Mouse (Mus musculus): Measurements from ENCODE around the gene Bmp2k. TPM values are rescaled to one million over a fixed set of nuclear protein-coding genes. Genes with fewer than 3 reads are reported as not detected.

The Bmp2k gene
- polyA plus RNA-seq, 1 experiment from 2014 or later, result 6.6 TPM

DNA sequence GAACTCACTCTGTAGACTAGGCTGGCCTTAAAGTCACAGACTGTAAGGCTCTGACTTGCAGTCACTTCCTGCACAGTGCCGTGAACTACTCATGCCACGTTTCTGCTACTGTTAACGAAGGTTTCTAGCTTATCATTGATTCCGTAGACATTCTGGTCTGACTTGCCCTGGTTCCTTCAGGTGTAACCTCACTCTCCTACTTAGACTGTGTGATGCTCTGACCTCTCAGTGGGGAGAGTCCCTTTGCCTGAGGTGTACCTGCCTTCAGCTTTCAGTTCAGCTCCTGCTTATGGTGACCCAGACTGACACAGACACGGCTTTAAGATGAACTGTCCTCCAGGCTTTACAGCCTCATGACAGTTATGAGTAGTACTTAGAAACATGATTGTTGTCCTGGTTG is 56.7 kb downstream of the Bmp2k start:
- Histone ChIP-seq H3K27ac (ENCODE audit: low read length) (no peak overlapping the region), H3K27me3 (ENCODE audit: control insufficient read depth, insufficient read depth, low read length) (no peaks in the 10 kb centered on the region), H3K36me3 (ENCODE audit: control insufficient read depth, insufficient read depth) (peaks cover 9% of the 10 kb centered on the region; the same call in 1 of the 2 replicates), H3K4me3 (ENCODE audit: low read length) (no peak overlapping the region), H3K9me3 (replicated peaks; ENCODE audit: control insufficient read depth, low read length) (no peaks in the 10 kb centered on the region), H3K9ac (ENCODE audit: low read length) (no peak overlapping the region), H3K4me1 (ENCODE audit: control insufficient read depth, insufficient read depth, low read length) (no peaks in the 10 kb centered on the region; the same call in 1 of the 2 replicates), H3K4me2 (ENCODE audit: low read depth, low read length) (no peak overlapping the region)
- 86% methylated on average over 5 of the region's 5 CpGs for WGBS
- no peak for ATAC-seq (replicated peaks; ENCODE audit: extremely low read depth, insufficient read depth, low FRiP score)

DNA sequence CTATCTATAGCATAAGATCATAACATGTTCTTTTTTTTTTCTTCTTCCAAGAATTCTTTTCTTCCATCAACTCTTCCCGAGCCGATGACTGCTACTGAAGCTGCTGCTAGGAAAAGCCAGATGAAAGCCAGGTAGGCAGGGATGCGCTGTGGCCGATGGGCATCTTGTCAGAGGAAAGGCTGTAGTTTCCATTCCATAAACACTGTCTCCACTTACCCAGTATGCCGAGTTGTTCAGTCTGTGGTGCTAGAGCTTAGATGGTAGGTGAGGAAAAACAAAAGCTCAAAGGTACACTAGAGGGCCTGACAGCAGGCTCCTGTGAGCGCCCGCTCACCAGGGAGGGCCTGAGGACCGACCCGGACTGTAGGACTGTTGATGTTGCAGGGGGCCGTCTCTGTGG is 57.3 kb downstream of the Bmp2k start:
- H3K4me3 ChIP-seq (ENCODE audit: low read length), result no peak overlapping the region
- H3K4me1 ChIP-seq (ENCODE audit: control insufficient read depth, insufficient read depth, low read length), result no peaks in the 10 kb centered on the region; the same call in 1 of the 2 replicates
- 81% methylated on average over 10 of the region's 10 CpGs for WGBS
- ATAC-seq (replicated peaks; ENCODE audit: extremely low read depth, insufficient read depth, low FRiP score), result no peak
- H3K4me2 ChIP-seq (ENCODE audit: low read depth, low read length), result no peak overlapping the region
- peaks cover 9% of the 10 kb centered on the region; the same call in 1 of the 2 replicates for H3K36me3 ChIP-seq (ENCODE audit: control insufficient read depth, insufficient read depth)
- no peak overlapping the region for H3K9ac ChIP-seq (ENCODE audit: low read length)
- H3K9me3 ChIP-seq (replicated peaks; ENCODE audit: control insufficient read depth, low read length), result no peaks in the 10 kb centered on the region
- H3K27me3 ChIP-seq (ENCODE audit: control insufficient read depth, insufficient read depth, low read length), result no peaks in the 10 kb centered on the region
- no peak overlapping the region for H3K27ac ChIP-seq (ENCODE audit: low read length)

DNA sequence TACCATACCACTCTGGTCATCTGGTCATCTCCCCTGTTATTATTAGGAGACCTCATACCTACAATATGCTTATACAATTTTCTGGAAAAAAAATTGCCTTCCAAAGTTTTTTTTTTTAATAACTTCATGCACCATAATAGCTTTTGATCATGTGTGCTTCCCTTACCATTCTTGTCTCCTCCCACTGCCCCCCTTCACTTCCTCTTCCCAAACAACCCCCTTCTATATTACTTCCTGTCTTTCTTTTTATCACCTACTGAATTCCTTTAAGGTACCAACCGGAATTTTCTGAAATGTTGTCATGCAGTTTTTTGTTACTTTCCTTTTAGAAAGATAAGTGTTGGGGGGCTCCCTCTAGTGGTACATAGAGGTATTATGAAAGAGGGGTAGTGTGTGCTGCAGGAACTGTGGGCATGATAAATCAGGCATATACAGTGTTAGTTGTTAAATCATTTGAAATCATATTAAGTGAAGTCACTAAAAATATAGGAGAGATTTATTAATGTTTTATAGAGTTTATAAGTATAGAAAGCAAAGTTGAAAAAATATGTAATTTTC is 58.1 kb downstream of the Bmp2k start:
- Histone ChIP-seq H3K4me2 (ENCODE audit: low read depth, low read length) (no peak overlapping the region), H3K36me3 (ENCODE audit: control insufficient read depth, insufficient read depth) (peaks cover 9% of the 10 kb centered on the region; the same call in 1 of the 2 replicates), H3K9ac (ENCODE audit: low read length) (no peak overlapping the region), H3K27me3 (ENCODE audit: control insufficient read depth, insufficient read depth, low read length) (no peaks in the 10 kb centered on the region), H3K9me3 (replicated peaks; ENCODE audit: control insufficient read depth, low read length) (no peaks in the 10 kb centered on the region), H3K4me3 (ENCODE audit: low read length) (no peak overlapping the region), H3K4me1 (ENCODE audit: control insufficient read depth, insufficient read depth, low read length) (no peaks in the 10 kb centered on the region), H3K27ac (ENCODE audit: low read length) (no peak overlapping the region)
- 10% methylated on average over 1 of the region's 1 CpGs for WGBS
- ATAC-seq (replicated peaks; ENCODE audit: extremely low read depth, insufficient read depth, low FRiP score), result no peak

DNA sequence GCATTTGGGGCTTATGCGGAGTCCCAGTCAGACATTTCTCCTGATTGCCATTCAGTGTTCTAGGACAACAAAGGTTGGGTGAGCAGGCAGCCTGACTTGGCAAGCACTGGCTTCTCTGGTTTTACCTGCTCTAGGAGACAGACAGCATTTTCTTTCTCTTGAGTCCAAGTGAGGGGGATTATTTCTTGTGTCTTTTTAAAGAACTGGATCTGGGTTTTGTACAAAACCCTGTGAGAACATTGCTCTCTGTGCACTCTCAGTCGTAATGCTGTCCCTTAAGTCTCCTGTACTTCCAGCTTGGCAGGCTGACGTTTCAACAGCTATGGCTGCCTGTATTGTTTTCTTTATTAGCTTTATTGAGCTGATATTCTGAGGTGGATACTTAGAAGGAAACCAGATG is 58.9 kb downstream of the Bmp2k start:
- Histone ChIP-seq H3K27ac (ENCODE audit: low read length) (no peak overlapping the region), H3K36me3 (ENCODE audit: control insufficient read depth, insufficient read depth) (peaks cover 9% of the 10 kb centered on the region; the same call in 1 of the 2 replicates), H3K4me2 (ENCODE audit: low read depth, low read length) (no peak overlapping the region), H3K4me1 (ENCODE audit: control insufficient read depth, insufficient read depth, low read length) (0 out of 2 replicates have a peak, but pooled peaks cover 2% of the 10 kb centered on the region), H3K9me3 (replicated peaks; ENCODE audit: control insufficient read depth, low read length) (no peaks in the 10 kb centered on the region), H3K9ac (ENCODE audit: low read length) (no peak overlapping the region), H3K4me3 (ENCODE audit: low read length) (no peak overlapping the region), H3K27me3 (ENCODE audit: control insufficient read depth, insufficient read depth, low read length) (no peaks in the 10 kb centered on the region)
- ATAC-seq (replicated peaks; ENCODE audit: extremely low read depth, insufficient read depth, low FRiP score), result no peak
- WGBS, result 90% methylated on average over 3 of the region's 3 CpGs

DNA sequence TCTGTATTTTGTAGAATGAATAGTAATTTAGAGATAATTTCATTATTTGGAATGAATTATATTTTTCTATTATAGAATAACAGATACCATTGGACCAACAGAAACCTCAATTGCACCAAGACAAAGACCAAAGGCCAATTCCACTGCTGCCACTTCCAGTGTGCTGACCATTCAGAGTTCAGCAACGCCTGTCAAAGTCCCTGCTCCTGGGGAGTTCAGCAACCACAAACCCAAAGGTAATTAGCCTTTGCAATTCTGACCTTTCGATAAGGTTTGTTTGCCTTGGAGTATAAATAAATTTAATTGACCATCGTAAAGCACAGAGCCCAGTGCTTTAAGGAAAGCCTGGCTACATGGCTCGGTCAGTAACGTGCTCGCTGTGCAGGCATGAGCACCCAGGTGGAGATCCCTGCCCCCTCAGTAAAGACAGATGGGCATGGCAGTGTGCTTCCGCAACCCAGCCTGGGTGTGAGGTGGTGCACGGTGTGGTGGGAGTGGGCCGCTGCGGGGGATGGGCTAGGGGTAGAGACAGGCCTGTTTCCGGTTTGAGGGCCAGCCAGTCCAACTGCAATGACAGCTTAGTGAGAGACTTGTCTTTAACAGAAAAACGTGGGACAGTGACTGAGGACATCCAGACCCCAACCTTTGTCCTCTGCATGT is 59.4 kb downstream of the Bmp2k start:
- H3K9ac ChIP-seq (ENCODE audit: low read length), result no peak overlapping the region
- WGBS, result 81% methylated on average over 12 of the region's 12 CpGs
- H3K4me3 ChIP-seq (ENCODE audit: low read length), result no peak overlapping the region
- no peaks in the 10 kb centered on the region for H3K27me3 ChIP-seq (ENCODE audit: control insufficient read depth, insufficient read depth, low read length)
- H3K27ac ChIP-seq (ENCODE audit: low read length), result no peak overlapping the region
- no peak overlapping the region for H3K4me2 ChIP-seq (ENCODE audit: low read depth, low read length)
- no peak for ATAC-seq (replicated peaks; ENCODE audit: extremely low read depth, insufficient read depth, low FRiP score)
- H3K9me3 ChIP-seq (replicated peaks; ENCODE audit: control insufficient read depth, low read length), result no peaks in the 10 kb centered on the region
- 0 out of 2 replicates have a peak, but pooled peaks cover 2% of the 10 kb centered on the region for H3K4me1 ChIP-seq (ENCODE audit: control insufficient read depth, insufficient read depth, low read length)
- peaks cover 9% of the 10 kb centered on the region; the same call in 1 of the 2 replicates for H3K36me3 ChIP-seq (ENCODE audit: control insufficient read depth, insufficient read depth)

DNA sequence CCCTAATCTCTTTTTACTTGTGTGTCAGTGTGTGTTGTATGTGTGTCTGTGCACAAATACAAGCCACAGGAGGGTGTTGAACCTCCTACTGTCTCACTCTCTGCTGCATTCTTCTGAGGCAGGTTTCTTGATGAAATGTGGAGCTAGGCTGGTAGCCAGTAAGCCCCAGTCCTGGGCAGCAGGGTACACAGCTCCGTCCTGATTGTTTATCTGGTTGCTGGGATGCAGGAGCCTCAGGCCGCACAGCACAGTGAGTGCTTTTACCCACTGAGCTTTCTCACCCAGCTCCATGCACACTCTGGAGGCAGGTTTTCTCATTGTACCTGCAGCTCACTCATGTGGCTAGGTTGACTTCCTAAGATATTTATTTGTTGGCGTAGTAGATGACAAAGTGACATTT is 63.4 kb downstream of the Bmp2k start:
- Histone ChIP-seq H3K36me3 (ENCODE audit: control insufficient read depth, insufficient read depth) (peaks cover 15% of the 10 kb centered on the region), H3K4me3 (ENCODE audit: low read length) (no peak overlapping the region), H3K9ac (ENCODE audit: low read length) (no peak overlapping the region), H3K4me2 (ENCODE audit: low read depth, low read length) (no peak overlapping the region), H3K4me1 (ENCODE audit: control insufficient read depth, insufficient read depth, low read length) (peaks cover 4% of the 10 kb centered on the region; the same call in 1 of the 2 replicates), H3K27ac (ENCODE audit: low read length) (no peak overlapping the region), H3K9me3 (replicated peaks; ENCODE audit: control insufficient read depth, low read length) (no peaks in the 10 kb centered on the region), H3K27me3 (ENCODE audit: control insufficient read depth, insufficient read depth, low read length) (no peaks in the 10 kb centered on the region)
- WGBS, result 45% methylated on average over 3 of the region's 3 CpGs
- no peak for ATAC-seq (replicated peaks; ENCODE audit: extremely low read depth, insufficient read depth, low FRiP score)

DNA sequence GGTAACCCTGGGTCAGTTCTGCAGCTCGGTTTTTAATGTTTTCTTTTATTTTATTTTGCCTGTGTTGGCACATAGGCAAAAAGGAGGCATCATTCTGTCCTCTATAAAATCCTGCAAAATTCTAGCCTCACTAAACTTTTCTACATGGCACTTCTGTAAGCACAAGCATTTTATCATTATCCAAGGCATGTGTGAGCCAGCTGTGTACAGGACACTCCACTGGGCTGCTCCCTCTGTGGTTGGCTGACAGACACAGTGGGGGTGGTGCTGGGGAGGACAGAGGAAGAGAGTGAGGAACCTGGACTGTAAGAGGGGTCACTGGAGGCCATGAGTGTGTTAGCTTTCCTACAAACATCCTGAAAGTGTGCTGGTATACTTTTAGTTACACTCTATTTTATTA is 64.6 kb downstream of the Bmp2k start:
- Histone ChIP-seq H3K9ac (ENCODE audit: low read length) (no peak overlapping the region), H3K27me3 (ENCODE audit: control insufficient read depth, insufficient read depth, low read length) (no peaks in the 10 kb centered on the region), H3K27ac (ENCODE audit: low read length) (no peak overlapping the region), H3K4me3 (ENCODE audit: low read length) (no peak overlapping the region), H3K4me1 (ENCODE audit: control insufficient read depth, insufficient read depth, low read length) (peaks cover 4% of the 10 kb centered on the region; the same call in 1 of the 2 replicates), H3K4me2 (ENCODE audit: low read depth, low read length) (no peak overlapping the region), H3K36me3 (ENCODE audit: control insufficient read depth, insufficient read depth) (peaks cover 21% of the 10 kb centered on the region), H3K9me3 (replicated peaks; ENCODE audit: control insufficient read depth, low read length) (no peaks in the 10 kb centered on the region)
- ATAC-seq (replicated peaks; ENCODE audit: extremely low read depth, insufficient read depth, low FRiP score), result no peak
- WGBS, result 68% methylated on average over 1 of the region's 1 CpGs

DNA sequence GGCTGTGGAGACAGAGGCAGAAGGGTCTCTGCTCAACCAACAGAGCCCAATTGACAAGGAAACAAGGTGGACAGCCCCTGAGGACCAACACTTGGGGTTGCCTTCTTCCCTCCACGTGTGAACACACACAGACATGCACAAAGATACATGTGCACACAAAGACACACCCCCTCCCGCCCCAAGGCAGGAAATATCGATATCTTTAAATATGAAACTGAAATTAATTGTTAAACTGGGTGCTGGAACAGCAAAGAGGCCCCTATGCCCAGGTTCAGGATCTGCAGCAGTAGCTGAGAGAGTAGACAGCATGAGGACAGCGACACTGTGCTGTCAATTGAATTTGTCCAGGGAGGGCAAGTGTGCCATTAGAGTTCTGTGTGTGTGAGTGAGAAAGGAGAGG is 68.3 kb downstream of the Bmp2k start:
- Histone ChIP-seq H3K9ac (ENCODE audit: low read length) (no peak overlapping the region), H3K27ac (ENCODE audit: low read length) (no peak overlapping the region), H3K4me2 (ENCODE audit: low read depth, low read length) (no peak overlapping the region), H3K4me3 (ENCODE audit: low read length) (no peak overlapping the region), H3K36me3 (ENCODE audit: control insufficient read depth, insufficient read depth) (peaks cover 17% of the 10 kb centered on the region), H3K27me3 (ENCODE audit: control insufficient read depth, insufficient read depth, low read length) (no peaks in the 10 kb centered on the region), H3K4me1 (ENCODE audit: control insufficient read depth, insufficient read depth, low read length) (peaks cover 3% of the 10 kb centered on the region; the same call in 1 of the 2 replicates), H3K9me3 (replicated peaks; ENCODE audit: control insufficient read depth, low read length) (no peaks in the 10 kb centered on the region)
- WGBS, result 83% methylated on average over 4 of the region's 4 CpGs
- ATAC-seq (replicated peaks; ENCODE audit: extremely low read depth, insufficient read depth, low FRiP score), result no peak

DNA sequence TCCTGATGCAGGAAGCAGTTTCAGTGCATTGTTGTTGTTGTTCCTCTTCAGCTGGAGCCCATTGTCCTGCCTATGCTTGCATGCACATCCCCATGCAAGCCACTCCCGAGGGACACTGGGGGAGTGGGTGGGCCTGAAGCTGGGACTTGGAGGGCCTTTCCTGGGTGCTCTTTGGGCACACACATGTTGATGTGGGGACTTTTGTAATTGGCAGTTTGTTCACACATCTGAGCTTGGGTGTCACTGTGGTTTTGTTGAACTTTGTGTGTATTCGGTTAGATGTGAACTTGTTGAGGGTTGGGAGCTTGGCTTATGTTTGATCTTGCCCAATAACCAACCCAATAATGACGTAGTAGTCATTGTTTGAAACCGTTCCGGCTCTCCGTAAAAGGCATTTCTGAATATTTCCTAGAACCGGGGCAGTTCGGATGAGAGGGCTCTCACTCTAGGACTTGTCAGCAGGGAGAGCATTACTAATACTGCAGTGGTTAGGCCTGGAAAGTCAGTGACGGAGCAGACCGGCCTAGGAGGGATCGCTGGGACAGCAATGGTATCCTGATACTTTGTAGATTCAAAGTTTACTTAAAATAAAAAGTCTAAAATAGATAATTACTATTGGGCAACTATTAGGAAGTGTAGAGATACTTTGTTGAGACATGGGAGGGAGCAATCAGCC is 78.1 kb downstream of the Bmp2k start:
- WGBS, result 90% methylated on average over 11 of the region's 11 CpGs
- H3K4me1 ChIP-seq (ENCODE audit: control insufficient read depth, insufficient read depth, low read length), result peaks cover 3% of the 10 kb centered on the region; the same call in 1 of the 2 replicates
- no peak overlapping the region for H3K9ac ChIP-seq (ENCODE audit: low read length)
- H3K4me3 ChIP-seq (ENCODE audit: low read length), result no peak overlapping the region
- no peaks in the 10 kb centered on the region; the same call in 1 of the 2 replicates for H3K36me3 ChIP-seq (ENCODE audit: control insufficient read depth, insufficient read depth)
- no peak overlapping the region for H3K27ac ChIP-seq (ENCODE audit: low read length)
- no peaks in the 10 kb centered on the region for H3K9me3 ChIP-seq (replicated peaks; ENCODE audit: control insufficient read depth, low read length)
- no peak for ATAC-seq (replicated peaks; ENCODE audit: extremely low read depth, insufficient read depth, low FRiP score)
- no peaks in the 10 kb centered on the region for H3K27me3 ChIP-seq (ENCODE audit: control insufficient read depth, insufficient read depth, low read length)
- no peak overlapping the region for H3K4me2 ChIP-seq (ENCODE audit: low read depth, low read length)

Measured in heart, embryonic 16.5 days (tissue).